Mouse (Mus musculus) cortical plate, adult 2 months (tissue): ENCODE results near the gene Oaz1.

Experiments
- CTCF ChIP-seq: fragments of 200-500 bp; IDR thresholded peaks from 2 replicates; pipeline ENCODE4 v1.5.1; 2011; ENCODE audit warnings: mild to moderate bottlenecking, control low read depth, low read length; ENCODE audit not compliant: insufficient read depth; ENCODE audit errors: extremely low read depth
- POLR2A ChIP-seq: fragments of 200-500 bp; IDR thresholded peaks from 2 replicates; pipeline ENCODE4 v1.6.1; 2011; ENCODE audit warnings: mild to moderate bottlenecking, low read length, control low read depth; ENCODE audit not compliant: insufficient read depth; ENCODE audit errors: extremely low read depth

- TF ChIP-seq POLR2A (no peak), CTCF (no peak)
These were observed 15.9 kb downstream of the Oaz1 start for GRCm38 (mm10) chr10:80842334-80842733.
